Mouse (Mus musculus): ENCODE measurements around the gene Tmem253. TPM values are rescaled to one million over a fixed set of nuclear protein-coding genes. Genes with fewer than 3 reads are reported as not detected.

Tmem253 gene
- total RNA-seq, 2 experiments from 2014 or later, result not detected

Other genes starting within 250 kb of the Tmem253 start
- not detected in 2 replicates for gene Ang4, start 242.1 kb upstream of the Tmem253 start, total RNA-seq (2015; ENCODE audit: low replicate concordance)
- gene Ang4, start 242.1 kb upstream of the Tmem253 start, total RNA-seq (2017; ENCODE audit: low replicate concordance), result not detected in 2 replicates
- not detected in 2 replicates for gene AY358078, start 215.6 kb upstream of the Tmem253 start, total RNA-seq (2015; ENCODE audit: low replicate concordance)
- gene AY358078, start 215.6 kb upstream of the Tmem253 start, total RNA-seq (2017; ENCODE audit: low replicate concordance), result not detected in 2 replicates
- gene Ear6, start 162.0 kb upstream of the Tmem253 start, total RNA-seq (2015; ENCODE audit: low replicate concordance), result 35.1 and 35.2 TPM in 2 replicates
- gene Ear6, start 162.0 kb upstream of the Tmem253 start, total RNA-seq (2017; ENCODE audit: low replicate concordance), result 59.2 and 65.9 TPM in 2 replicates
- 3.1 TPM in 1 of 2 replicates, not detected in the other for gene Mettl17, start 130.8 kb upstream of the Tmem253 start, total RNA-seq (2015; ENCODE audit: low replicate concordance)
- gene Mettl17, start 130.8 kb upstream of the Tmem253 start, total RNA-seq (2017; ENCODE audit: low replicate concordance), result 2.5 and 4.2 TPM in 2 replicates
- gene Slc39a2, start 122.8 kb upstream of the Tmem253 start, total RNA-seq (2015; ENCODE audit: low replicate concordance), result not detected in 2 replicates
- gene Slc39a2, start 122.8 kb upstream of the Tmem253 start, total RNA-seq (2017; ENCODE audit: low replicate concordance), result not detected in 2 replicates
- 0.77 and 6.1 TPM in 2 replicates for gene Ndrg2, start 101.5 kb upstream of the Tmem253 start, total RNA-seq (2015; ENCODE audit: low replicate concordance)
- 5.3 and 6.4 TPM in 2 replicates for gene Ndrg2, start 101.5 kb upstream of the Tmem253 start, total RNA-seq (2017; ENCODE audit: low replicate concordance)
- not detected in 2 replicates for gene Tppp2, start 97.2 kb upstream of the Tmem253 start, total RNA-seq (2015; ENCODE audit: low replicate concordance)
- gene Tppp2, start 97.2 kb upstream of the Tmem253 start, total RNA-seq (2017; ENCODE audit: low replicate concordance), result not detected in 2 replicates
- not detected in 2 replicates for gene Rnase13, start 92.9 kb upstream of the Tmem253 start, total RNA-seq (2015; ENCODE audit: low replicate concordance)
- gene Rnase13, start 92.9 kb upstream of the Tmem253 start, total RNA-seq (2017; ENCODE audit: low replicate concordance), result not detected in 2 replicates
- 4.8 TPM in 1 of 2 replicates, not detected in the other for gene Arhgef40, start 30.9 kb upstream of the Tmem253 start, total RNA-seq (2015; ENCODE audit: low replicate concordance)
- gene Arhgef40, start 30.9 kb upstream of the Tmem253 start, total RNA-seq (2017; ENCODE audit: low replicate concordance), result 2.3 and 14.1 TPM in 2 replicates
- 0.58 and 1.9 TPM in 2 replicates for gene Zfp219, start 5.1 kb downstream of the Tmem253 start, total RNA-seq (2015; ENCODE audit: low replicate concordance)
- gene Zfp219, start 5.1 kb downstream of the Tmem253 start, total RNA-seq (2017; ENCODE audit: low replicate concordance), result 3.1 and 3.8 TPM in 2 replicates
- not detected in 2 replicates for gene Olfr221, start 26.8 kb downstream of the Tmem253 start, total RNA-seq (2015; ENCODE audit: low replicate concordance)
- 0.56 TPM in 1 of 2 replicates, not detected in the other for gene Olfr221, start 26.8 kb downstream of the Tmem253 start, total RNA-seq (2017; ENCODE audit: low replicate concordance)
- 143 and 152 TPM in 2 replicates for gene Hnrnpc, start 88.4 kb downstream of the Tmem253 start, total RNA-seq (2015; ENCODE audit: low replicate concordance)
- 197 and 275 TPM in 2 replicates for gene Hnrnpc, start 88.4 kb downstream of the Tmem253 start, total RNA-seq (2017; ENCODE audit: low replicate concordance)
- gene Rpgrip1, start 95.0 kb downstream of the Tmem253 start, total RNA-seq (2015; ENCODE audit: low replicate concordance), result 1.3 TPM in 1 of 2 replicates, not detected in the other
- gene Rpgrip1, start 95.0 kb downstream of the Tmem253 start, total RNA-seq (2017; ENCODE audit: low replicate concordance), result 3.2 and 4.6 TPM in 2 replicates
- gene Supt16, start 181.8 kb downstream of the Tmem253 start, total RNA-seq (2015; ENCODE audit: low replicate concordance), result 30.0 and 32.0 TPM in 2 replicates
- gene Supt16, start 181.8 kb downstream of the Tmem253 start, total RNA-seq (2017; ENCODE audit: low replicate concordance), result 76.2 and 103 TPM in 2 replicates
- 21.1 and 51.1 TPM in 2 replicates for gene Chd8, start 242.1 kb downstream of the Tmem253 start, total RNA-seq (2015; ENCODE audit: low replicate concordance)
- gene Chd8, start 242.1 kb downstream of the Tmem253 start, total RNA-seq (2017; ENCODE audit: low replicate concordance), result 22.7 and 42.8 TPM in 2 replicates